Mouse (Mus musculus): ENCODE results near the gene Mecom.

Mecom gene

GRCm38 (mm10) chr3:30466031-30466650, 81.7 kb downstream of the Mecom start:
- Histone ChIP-seq H3K36me3 (ENCODE audit: insufficient read depth, low read length) (no peaks in the 10 kb centered on the region), H3K27me3 (ENCODE audit: insufficient read depth, low read length) (peaks cover 22% of the 10 kb centered on the region), H3K4me3 (replicated peaks; ENCODE audit: low read length) (no peak overlapping the region), H3K4me1 (replicated peaks; ENCODE audit: low read depth, low read length) (peaks cover 32% of the 10 kb centered on the region), H3K9me3 (ENCODE audit: low read length) (no peaks in the 10 kb centered on the region)
- peak; percentile 56; the same call in 1 of the 2 replicates for TF ChIP-seq NANOG (IDR thresholded peaks at IDR 0.05; ENCODE audit: borderline replicate concordance, low read length)
- no peak for TF ChIP-seq CTCF (conservative IDR thresholded peaks at IDR 0.05; ENCODE audit: low read length)
- TF ChIP-seq POU5F1 (IDR thresholded peaks at IDR 0.05; ENCODE audit: borderline replicate concordance, low read length), result no peak

- no peak for TF ChIP-seq POU5F1 (IDR thresholded peaks at IDR 0.05; ENCODE audit: borderline replicate concordance, low read length)
- no peak overlapping the region for H3K4me3 ChIP-seq (replicated peaks; ENCODE audit: low read length)
Measured at GRCm38 (mm10) chr3:30464497-30464896, 83.3 kb downstream of the Mecom start.

GRCm38 (mm10) chr3:30461831-30462230, 86.0 kb downstream of the Mecom start:
- Histone ChIP-seq H3K27me3 (ENCODE audit: insufficient read depth, low read length) (peaks cover 9% of the 10 kb centered on the region; the same call in 1 of the 2 replicates), H3K9me3 (ENCODE audit: low read length) (no peaks in the 10 kb centered on the region), H3K4me1 (replicated peaks; ENCODE audit: low read depth, low read length) (peaks cover 36% of the 10 kb centered on the region), H3K4me3 (replicated peaks; ENCODE audit: low read length) (no peak overlapping the region), H3K36me3 (ENCODE audit: insufficient read depth, low read length) (no peaks in the 10 kb centered on the region)
- TF ChIP-seq CTCF (conservative IDR thresholded peaks at IDR 0.05; ENCODE audit: low read length) (peak; percentile 13; the same call in 1 of the 2 replicates), POU5F1 (IDR thresholded peaks at IDR 0.05; ENCODE audit: borderline replicate concordance, low read length) (no peak)

More at GRCm38 (mm10) chr3:30464497-30464896, 83.3 kb downstream of the Mecom start:
- Histone ChIP-seq H3K9me3 (ENCODE audit: low read length) (no peaks in the 10 kb centered on the region), H3K4me1 (replicated peaks; ENCODE audit: low read depth, low read length) (peaks cover 31% of the 10 kb centered on the region), H3K36me3 (ENCODE audit: insufficient read depth, low read length) (no peaks in the 10 kb centered on the region), H3K27me3 (ENCODE audit: insufficient read depth, low read length) (peaks cover 17% of the 10 kb centered on the region)

- H3K4me3 ChIP-seq (replicated peaks; ENCODE audit: low read length), result no peak overlapping the region
- peaks cover 9% of the 10 kb centered on the region; the same call in 1 of the 2 replicates for H3K27me3 ChIP-seq (ENCODE audit: insufficient read depth, low read length)
- H3K9me3 ChIP-seq (ENCODE audit: low read length), result no peaks in the 10 kb centered on the region
- peaks cover 34% of the 10 kb centered on the region for H3K4me1 ChIP-seq (replicated peaks; ENCODE audit: low read depth, low read length)
- TF ChIP-seq CTCF (conservative IDR thresholded peaks at IDR 0.05; ENCODE audit: low read length), result no peak
- TF ChIP-seq POU5F1 (IDR thresholded peaks at IDR 0.05; ENCODE audit: borderline replicate concordance, low read length), result no peak
- no peak for TF ChIP-seq NANOG (IDR thresholded peaks at IDR 0.05; ENCODE audit: borderline replicate concordance, low read length)
- no peaks in the 10 kb centered on the region for H3K36me3 ChIP-seq (ENCODE audit: insufficient read depth, low read length)
Measured at GRCm38 (mm10) chr3:30460890-30461578, 86.8 kb downstream of the Mecom start.

GRCm38 (mm10) chr3:30459626-30460025, 88.2 kb downstream of the Mecom start:
- H3K4me3 ChIP-seq (replicated peaks; ENCODE audit: low read length), result no peak overlapping the region
- no peaks in the 10 kb centered on the region for H3K9me3 ChIP-seq (ENCODE audit: low read length)
- peaks cover 7% of the 10 kb centered on the region; the same call in 1 of the 2 replicates for H3K27me3 ChIP-seq (ENCODE audit: insufficient read depth, low read length)
- peaks cover 24% of the 10 kb centered on the region for H3K4me1 ChIP-seq (replicated peaks; ENCODE audit: low read depth, low read length)
- TF ChIP-seq POU5F1 (IDR thresholded peaks at IDR 0.05; ENCODE audit: borderline replicate concordance, low read length), result no peak
- no peaks in the 10 kb centered on the region for H3K36me3 ChIP-seq (ENCODE audit: insufficient read depth, low read length)

GRCm38 (mm10) chr3:30457975-30458678, 89.7 kb downstream of the Mecom start:
- Histone ChIP-seq H3K27me3 (ENCODE audit: insufficient read depth, low read length) (no peaks in the 10 kb centered on the region), H3K4me1 (replicated peaks; ENCODE audit: low read depth, low read length) (peaks cover 25% of the 10 kb centered on the region)

GRCm38 (mm10) chr3:30455902-30456301, 91.9 kb downstream of the Mecom start:
- TF ChIP-seq NANOG (IDR thresholded peaks at IDR 0.05; ENCODE audit: borderline replicate concordance, low read length) (no peak), CTCF (conservative IDR thresholded peaks at IDR 0.05; ENCODE audit: low read length) (no peak), POU5F1 (IDR thresholded peaks at IDR 0.05; ENCODE audit: borderline replicate concordance, low read length) (no peak)
- no peak overlapping the region for H3K4me3 ChIP-seq (replicated peaks; ENCODE audit: low read length)
- H3K27me3 ChIP-seq (ENCODE audit: insufficient read depth, low read length), result no peaks in the 10 kb centered on the region
- H3K9me3 ChIP-seq (ENCODE audit: low read length), result no peaks in the 10 kb centered on the region
- peaks cover 30% of the 10 kb centered on the region for H3K4me1 ChIP-seq (replicated peaks; ENCODE audit: low read depth, low read length)
- H3K36me3 ChIP-seq (ENCODE audit: insufficient read depth, low read length), result no peaks in the 10 kb centered on the region

More at GRCm38 (mm10) chr3:30457975-30458678, 89.7 kb downstream of the Mecom start:
- peak; percentile 88 for TF ChIP-seq NANOG (IDR thresholded peaks at IDR 0.05; ENCODE audit: borderline replicate concordance, low read length)
- TF ChIP-seq POU5F1 (IDR thresholded peaks at IDR 0.05; ENCODE audit: borderline replicate concordance, low read length), result no peak
- Histone ChIP-seq H3K9me3 (ENCODE audit: low read length) (no peaks in the 10 kb centered on the region), H3K4me3 (replicated peaks; ENCODE audit: low read length) (no peak overlapping the region), H3K36me3 (ENCODE audit: insufficient read depth, low read length) (no peaks in the 10 kb centered on the region)

GRCm38 (mm10) chr3:30453546-30454455, 94.0 kb downstream of the Mecom start:
- no peak overlapping the region for H3K4me3 ChIP-seq (replicated peaks; ENCODE audit: low read length)
- no peaks in the 10 kb centered on the region for H3K36me3 ChIP-seq (ENCODE audit: insufficient read depth, low read length)
- TF ChIP-seq NANOG (IDR thresholded peaks at IDR 0.05; ENCODE audit: borderline replicate concordance, low read length), result no peak
- TF ChIP-seq CTCF (conservative IDR thresholded peaks at IDR 0.05; ENCODE audit: low read length), result no peak
- no peak for TF ChIP-seq POU5F1 (IDR thresholded peaks at IDR 0.05; ENCODE audit: borderline replicate concordance, low read length)
- H3K27me3 ChIP-seq (ENCODE audit: insufficient read depth, low read length), result no peaks in the 10 kb centered on the region
- no peaks in the 10 kb centered on the region for H3K9me3 ChIP-seq (ENCODE audit: low read length)
- H3K4me1 ChIP-seq (replicated peaks; ENCODE audit: low read depth, low read length), result peaks cover 37% of the 10 kb centered on the region

Data from E14TG2a.4 (cell line).